Mouse (Mus musculus): ENCODE data around the gene Tcf15.

Tcf15 gene

DNA sequence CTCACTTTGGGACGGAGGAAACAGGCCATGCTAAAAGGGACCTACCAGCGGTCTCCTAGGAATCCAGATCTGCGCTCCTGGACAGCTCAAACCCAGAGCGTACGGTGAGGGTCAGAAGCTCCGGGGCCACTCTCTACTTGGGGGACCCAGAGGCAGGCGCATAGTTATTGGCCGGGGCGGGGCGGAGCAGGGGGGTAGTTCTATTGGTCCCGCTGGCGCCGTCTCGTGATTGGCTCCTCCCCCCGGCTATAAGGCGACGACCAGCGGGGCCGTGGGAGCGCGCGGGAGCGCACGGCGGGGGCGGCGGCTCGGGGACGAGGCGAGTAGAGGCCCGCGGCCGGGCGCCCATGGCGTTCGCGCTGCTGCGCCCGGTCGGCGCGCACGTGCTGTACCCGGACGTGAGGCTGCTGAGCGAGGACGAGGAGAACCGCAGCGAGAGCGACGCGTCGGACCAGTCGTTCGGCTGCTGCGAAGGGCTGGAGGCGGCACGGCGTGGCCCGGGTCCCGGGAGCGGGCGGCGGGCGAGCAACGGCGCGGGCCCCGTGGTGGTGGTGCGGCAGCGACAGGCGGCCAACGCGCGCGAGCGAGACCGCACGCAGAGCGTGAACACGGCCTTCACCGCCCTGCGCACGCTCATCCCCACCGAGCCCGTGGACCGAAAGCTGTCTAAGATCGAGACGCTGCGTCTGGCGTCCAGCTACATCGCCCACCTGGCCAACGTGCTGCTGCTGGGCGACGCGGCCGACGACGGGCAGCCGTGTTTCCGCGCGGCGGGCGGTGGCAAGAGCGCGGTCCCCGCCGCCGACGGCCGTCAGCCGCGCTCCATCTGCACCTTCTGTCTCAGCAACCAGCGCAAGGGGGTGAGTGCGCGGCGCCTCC is at the start of gene Tcf15:
TSS of gene Tcf15 (plus strand) at position 283 of the 879 bp plus-strand sequence.
- peak; percentile 75 for DNase-seq (ENCODE audit: low spot score)

DNA sequence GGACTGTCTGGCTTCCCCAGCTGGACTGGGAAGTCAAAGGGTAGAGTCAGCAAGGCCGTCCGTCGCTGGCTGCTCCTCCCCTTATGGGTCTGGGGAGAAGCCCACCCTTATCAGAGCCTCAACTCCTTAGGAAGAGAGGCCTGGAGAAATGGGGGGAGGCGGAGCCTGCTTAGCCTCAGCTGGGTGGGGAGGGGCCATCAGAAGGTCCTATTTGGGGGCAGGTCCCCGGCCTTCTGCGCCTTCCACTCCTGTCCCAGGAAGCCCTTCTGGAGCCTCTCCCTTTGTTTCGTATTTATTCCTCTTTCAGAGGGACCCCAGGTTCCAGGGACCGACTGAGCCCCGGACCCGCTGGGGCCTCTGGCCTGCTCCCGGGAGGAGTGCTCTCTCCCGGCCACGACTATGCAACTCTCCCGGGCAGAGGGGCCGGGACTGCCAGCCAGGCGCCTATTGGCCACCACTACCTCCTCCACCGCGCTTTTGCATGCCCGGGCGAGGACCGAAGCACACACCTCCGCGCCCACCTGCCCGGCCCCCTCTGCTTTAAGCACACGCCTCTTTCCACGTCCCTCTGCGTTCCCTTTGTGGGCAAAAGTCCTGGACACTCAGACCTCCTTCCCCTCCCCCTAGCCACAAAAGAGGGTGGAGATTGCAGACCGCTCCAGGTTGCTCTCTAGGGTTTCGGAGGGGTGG is 48.4 kb upstream of the Tcf15 start:
- peak; percentile 33 for DNase-seq (ENCODE audit: low spot score)

DNA sequence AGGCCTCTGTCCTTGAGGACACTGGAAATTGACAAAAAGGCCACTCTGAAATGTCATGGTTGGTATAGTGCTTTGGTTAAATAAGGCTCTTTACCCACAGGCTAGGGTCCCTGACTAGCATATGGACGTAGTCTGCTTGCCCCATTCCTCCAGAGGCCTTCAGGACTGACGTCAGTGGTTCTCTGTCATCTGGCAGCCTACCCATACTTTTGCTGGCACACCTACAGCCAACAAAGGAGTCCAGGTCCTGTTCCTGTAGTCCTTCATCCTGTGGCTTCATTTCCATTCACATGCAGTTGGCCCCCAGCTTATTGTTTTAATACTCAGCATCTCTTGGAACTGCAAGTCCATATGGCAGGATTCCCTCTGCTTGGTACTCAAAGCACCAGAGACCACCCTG is 46.4 kb upstream of the Tcf15 start:
- no peak for DNase-seq (ENCODE audit: low spot score)

DNA sequence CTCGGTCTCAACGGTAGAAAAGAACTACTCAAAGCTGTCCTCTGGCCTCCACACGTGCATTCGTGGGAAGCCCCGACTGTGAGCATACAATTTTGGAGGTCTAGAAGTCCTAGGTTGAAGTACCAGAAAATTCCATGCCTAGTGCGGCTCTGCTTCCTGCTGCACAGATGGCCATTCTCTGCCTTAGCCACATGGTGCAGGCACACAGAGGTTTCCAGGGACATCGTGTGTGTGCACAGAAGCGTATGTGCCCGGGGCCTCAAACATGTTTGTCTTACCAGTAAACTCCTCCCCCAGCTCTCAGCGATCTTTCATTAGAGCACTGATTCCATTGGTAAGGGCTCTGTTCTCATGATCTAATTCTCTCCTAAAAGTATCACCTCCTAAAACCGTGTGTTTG is 45.4 kb upstream of the Tcf15 start:
- DNase-seq (ENCODE audit: low spot score), result no peak

DNA sequence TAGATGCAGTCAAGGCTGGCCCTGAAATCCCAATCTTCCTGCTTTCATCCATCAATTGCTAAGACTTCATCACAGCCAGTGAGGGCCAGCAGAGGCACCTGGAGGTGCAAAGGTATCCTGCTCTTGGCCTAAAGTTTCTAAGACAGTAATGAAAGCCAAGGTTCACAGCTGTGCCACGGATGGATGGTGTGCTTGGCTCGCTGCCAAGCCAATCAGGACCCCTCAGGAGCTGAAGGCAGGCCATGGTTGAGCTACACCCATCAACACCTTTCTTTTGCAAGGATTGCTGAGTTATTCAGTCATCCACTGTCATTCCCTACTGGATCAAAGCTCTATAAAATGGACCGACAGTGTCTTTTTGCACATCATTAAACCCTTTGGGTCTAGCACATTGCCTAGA is 43.8 kb upstream of the Tcf15 start:
- no peak for DNase-seq (ENCODE audit: low spot score)

DNA sequence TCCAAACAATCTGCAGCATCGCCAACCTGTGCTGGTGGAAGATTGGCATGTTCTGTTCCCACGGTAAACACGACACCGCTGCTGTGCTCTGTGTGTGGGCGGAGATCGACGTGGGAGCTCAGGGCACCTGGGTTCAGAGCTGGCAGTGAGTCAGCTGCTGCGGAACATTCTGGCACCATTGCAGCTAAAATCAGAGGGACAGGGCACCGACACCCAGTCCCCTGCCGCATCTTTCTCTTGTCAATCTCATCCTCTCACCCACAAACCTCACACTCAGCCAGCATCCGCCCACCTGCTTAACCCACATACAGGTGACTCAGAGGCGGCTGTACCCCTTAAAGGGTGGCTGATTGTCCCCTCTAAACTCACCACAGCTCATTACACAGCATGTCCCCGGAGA is 41.6 kb upstream of the Tcf15 start:
- DNase-seq (ENCODE audit: low spot score), result no peak

DNA sequence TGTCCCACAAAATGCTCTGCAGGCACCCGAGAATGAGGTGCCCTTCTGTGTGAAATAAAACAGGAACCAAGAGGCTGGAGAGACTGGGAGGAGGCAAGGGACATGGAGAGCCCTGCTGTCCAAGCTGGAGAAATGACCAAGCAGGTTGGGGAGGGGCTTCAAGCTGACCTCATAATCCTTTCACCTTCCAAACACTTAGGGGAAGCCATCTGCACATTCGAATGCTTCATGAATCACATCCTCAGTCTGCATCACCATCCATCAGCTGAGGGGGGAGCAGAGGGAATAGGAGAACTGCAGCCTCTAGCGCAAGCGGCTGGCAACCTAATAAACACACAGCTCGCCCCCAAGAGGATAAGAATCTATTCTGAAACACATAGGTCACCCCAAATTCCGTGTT is 41.0 kb upstream of the Tcf15 start:
- DNase-seq (ENCODE audit: low spot score), result no peak

DNA sequence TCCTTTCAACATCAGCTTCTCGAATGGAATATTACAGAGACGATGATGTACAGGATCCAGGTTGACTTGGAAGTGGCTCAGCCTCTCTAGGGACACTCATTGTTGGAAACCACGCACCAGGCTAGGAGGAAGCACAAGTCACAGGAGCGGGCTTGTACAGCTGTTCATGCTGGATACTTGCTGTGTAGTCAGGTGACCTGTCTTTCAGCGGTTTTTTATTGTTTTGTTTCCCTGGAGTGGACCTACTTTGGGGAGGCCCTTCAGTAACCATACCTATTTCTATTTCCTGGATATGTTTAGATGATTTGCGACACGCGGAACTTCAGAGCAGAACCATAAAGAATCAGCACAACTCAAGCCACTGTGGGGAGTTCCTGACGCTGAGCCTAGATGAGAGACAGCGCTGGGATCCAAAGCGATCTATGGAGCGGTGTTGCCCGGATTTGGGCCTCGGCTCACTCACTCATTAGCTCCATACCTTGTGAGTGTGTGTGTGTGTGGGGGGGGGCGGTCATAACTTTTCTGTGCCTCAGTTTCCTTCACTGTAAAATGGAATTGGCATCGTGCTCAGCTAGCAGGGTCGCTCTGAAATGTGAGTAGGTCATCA is 38.5 kb upstream of the Tcf15 start:
- DNase-seq (ENCODE audit: low spot score), result peak; percentile 37

DNA sequence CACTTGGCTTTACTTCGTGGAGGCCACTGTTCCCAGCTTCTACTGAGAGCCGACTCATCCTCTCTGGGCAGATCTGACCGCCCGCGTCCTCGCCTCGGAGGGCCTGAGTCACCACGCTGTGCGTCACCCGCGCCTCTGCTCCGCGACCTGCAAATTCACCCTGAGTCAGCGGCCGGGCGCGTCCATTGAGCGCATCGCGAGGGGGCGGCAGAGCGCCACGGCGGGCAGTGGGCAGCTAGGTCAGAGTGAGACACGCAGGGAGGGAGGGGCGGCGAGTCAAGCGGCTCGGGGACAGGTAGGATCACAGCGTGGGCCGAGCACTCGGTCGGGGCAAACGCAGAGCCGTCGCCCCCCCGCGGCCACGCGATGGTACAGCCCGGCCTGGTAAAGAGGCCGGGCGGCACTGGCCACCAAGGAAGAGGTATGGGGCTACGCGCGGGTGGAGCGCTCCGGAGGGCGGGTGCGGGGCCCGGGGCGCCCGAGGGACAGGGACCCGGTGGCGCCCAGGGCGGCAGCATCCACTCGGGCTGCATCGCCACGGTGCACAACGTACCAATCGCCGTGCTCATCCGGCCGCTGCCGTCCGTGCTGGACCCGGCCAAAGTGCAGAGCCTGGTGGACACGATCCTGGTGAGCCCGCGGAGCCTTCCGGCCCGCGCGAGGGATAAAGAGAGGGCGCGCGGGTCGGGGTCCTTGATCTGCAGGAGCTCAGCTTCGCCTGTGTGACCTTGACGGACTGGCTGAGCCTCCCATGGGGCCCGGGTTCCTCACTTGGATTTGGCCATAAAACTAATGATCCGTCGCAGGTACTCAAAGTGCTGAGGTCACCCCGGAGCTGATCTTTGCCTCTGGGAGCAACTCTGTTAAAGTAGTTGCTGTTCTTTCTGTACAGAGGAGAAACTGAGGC is 37.8 kb upstream of the Tcf15 start, which contains the start of gene Srxn1:
TSS of gene Srxn1 (plus strand) at position 199 of the 907 bp plus-strand sequence.
- peak; percentile 91 for DNase-seq (ENCODE audit: low spot score)

DNA sequence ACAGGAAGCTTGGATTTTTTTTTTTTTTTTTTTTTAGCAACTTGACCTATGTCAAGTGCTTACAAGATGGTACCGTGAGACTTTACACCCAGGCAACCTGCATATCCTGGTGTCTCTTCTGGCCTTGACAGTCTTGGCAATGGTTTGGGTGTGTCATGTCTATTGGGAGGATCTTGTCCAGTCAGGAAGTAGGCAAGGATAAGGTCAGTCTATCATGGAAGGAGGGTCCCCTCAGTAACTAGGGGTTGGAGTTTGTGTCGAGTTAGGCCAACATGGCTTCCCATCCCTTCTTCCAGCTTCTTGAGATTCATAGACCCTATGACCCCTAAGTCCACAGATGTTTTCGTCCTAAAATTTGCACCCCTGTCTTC is 37.2 kb upstream of the Tcf15 start:
- no peak for DNase-seq (ENCODE audit: low spot score)

DNA sequence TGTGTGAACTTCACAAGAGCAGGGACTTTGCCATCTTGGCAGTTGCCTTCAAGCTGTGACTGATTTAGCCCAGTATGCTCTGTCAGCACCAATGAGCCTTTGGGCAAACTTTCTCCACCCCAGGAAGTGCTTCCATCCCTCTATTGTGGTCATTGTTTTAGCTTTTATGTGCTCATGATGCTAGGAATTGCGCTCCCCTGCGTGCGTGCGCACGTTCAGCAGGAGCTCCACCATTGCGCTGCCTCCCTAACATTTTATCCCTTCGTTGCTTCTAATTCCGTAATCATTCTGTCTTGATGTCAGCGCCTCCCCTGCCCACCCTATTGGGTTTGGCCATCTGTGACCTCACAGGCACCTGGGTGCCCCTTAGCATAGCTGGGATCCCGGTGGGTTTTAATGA is 36.8 kb upstream of the Tcf15 start:
- DNase-seq (ENCODE audit: low spot score), result no peak

DNA sequence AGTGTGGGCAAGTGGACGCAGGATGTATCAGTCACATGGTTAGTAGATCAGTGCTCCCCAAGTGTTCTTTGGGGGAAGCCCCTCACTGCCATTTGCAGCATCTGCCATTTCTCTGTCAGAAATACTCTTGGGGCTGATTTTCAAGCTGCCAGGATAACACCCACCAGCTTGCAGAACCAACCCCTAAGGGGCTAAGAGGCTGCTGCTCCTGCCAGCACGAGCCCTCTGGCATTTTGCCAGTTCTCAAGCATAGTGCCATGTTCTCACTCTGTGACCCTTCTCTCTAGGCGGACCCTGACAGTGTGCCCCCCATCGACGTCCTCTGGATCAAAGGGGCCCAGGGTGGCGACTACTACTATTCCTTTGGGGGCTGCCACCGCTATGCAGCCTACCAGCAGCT is 34.7 kb upstream of the Tcf15 start:
- DNase-seq (ENCODE audit: low spot score), result no peak

DNA sequence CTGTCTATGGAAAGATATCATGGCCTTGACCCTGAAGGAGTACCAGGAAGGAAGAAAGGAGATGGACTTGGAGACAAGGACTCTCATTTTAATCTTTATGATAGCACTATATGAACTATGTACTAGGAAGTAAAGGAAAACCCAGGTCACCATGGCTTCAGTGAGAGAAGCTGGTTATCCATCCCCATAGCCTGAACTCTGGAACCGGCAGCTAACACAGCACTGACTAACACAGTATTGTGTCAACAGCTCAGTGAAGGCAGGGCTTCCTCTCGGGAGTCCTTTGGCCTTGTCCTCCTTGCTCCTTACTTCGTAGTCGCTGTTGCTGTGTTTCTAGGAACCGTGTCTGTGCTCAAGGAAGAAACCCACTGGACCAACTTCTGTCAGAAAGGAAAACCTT is 34.0 kb upstream of the Tcf15 start:
- DNase-seq (ENCODE audit: low spot score), result no peak

DNA sequence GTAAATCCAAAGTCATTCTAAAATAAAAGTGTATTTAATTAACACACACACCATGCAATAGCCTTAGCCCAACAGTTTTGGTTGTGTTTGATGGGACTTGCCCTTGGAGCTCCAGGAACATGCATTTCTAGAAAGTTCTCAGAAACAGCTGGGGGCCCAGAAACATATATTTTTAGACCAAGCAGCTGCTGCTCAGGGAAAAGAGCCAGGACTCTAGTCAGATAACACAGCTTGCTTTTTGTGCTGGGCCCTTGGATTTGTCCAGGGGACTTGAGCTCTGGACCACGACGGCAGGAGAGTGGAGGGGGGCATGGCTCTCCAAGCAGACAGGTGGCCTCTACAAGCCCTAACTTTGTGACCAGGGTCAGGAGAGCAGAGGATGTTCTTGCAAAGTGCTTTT is 32.0 kb upstream of the Tcf15 start:
- no peak for DNase-seq (ENCODE audit: low spot score)

DNA sequence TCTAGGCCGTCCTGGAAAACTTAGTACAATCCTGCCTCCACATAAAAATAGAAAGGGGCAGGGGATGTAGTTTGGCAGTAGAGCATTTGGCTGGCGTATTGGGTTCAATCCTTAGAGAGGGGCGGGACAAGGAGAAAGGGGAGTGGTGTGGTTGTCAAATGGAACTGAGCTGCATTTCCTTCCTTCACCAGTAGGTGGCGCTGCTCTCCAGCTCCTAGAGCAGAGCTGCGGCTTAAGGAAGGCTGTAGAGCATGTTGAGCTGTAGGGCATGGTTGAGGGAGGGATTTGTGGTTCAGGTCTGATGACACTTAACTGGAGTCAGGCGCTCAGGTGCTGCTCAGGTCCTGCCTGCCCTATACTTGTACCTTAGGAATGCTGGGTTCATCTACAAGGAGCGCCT is 31.4 kb upstream of the Tcf15 start:
- DNase-seq (ENCODE audit: low spot score), result peak; percentile 98

DNA sequence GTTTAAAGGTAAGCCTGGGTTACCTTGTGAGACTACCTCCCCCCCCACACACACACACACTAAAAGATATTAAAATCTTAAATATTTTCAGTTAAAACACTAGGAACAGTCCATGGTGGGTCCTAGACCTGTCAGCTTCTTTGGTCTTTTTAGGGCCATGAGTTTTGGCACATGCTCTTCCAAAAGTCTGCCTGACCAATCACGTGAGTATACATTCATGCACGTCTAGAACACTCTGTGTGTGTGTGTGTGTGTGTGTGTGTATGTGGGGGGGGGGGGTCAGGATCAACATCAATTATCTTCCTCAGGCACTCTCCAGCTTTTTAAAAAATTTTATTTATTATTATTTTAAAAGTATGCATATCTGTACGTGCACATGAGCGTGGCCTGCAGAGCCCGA is 30.9 kb upstream of the Tcf15 start:
- no peak for DNase-seq (ENCODE audit: low spot score)

DNA sequence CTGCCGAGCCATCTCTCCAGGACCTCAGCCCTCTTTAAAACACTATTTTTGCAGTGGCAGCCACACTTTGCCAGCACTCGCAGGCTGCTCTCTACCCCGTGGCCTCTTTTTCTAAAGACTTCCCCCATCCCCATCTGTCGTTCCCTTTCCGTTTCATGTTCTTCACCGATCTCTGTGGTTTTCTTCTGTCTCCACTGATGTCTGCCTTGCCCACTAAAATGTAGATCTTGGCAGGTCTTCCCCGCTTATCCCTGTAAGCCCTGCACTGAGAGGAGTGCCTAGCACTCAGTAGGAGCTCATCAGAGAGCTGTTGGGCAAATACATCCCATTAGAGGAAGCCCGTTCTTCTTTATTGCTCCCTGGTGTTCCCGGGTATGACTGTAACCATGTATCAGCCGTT is 30.4 kb upstream of the Tcf15 start:
- no peak for DNase-seq (ENCODE audit: low spot score)

DNA sequence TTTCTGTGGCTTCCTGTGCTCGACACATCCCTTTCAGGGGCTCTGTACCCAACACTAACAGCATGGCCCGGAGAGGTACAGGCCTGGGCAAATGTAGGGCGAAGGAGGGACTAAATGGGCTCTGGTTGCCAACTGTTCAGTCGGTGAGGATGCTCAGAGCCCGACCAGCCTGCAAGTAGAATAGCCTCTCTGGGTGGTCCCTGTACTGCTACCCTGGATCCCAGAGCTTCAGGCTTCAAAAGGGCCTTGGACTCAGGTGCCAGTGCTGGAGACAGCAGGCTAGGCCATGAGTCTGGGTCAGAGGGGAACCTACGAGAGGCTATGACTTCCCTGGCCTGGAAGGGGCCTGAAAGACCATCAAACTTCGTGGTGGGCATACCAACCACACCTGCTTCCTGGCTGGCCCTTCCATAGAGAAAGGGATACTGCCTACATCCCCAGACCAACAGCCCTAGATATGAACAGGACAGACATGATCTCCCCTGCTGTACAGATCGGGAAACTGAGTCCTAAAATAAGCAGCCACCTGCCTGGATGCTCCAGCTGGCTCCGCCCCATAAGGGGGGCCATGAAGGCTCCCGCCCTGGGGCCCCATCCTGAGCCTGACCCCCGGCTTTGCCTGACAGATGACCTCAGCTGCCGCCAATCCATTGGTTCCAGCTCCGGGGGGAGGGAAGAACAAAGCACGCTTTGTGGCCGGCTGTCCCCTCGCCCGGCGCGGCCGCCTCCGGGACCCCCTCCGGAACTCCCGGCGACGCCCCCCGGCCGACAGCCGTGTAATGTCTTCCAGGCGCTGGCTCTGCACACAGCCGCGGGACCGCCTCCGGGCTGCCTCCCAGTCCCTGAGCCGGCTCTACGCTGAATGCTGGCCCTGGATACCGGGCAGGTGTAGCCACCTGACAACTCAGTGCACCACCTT is 29.0 kb upstream of the Tcf15 start:
- peak; percentile 78 for DNase-seq (ENCODE audit: low spot score)

DNA sequence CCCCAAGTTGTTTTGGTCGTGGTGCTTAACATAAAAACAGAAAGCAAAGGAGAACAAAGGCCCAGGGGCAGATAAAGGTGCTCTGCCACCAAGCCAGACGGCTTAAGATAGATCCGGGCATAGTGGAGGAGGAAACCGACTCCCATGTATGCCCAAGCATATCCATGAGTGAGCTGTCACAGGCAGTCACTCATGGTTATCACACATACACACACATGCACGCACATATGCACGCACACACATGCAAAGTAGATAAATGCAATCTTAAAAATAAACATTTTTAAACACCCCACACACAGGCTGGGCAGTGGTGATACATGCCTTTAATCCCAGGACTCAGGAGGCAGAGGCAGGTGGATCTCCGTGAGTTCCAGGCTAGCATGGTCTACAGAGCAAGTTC is 25.7 kb upstream of the Tcf15 start:
- no peak for DNase-seq (ENCODE audit: low spot score)

DNA sequence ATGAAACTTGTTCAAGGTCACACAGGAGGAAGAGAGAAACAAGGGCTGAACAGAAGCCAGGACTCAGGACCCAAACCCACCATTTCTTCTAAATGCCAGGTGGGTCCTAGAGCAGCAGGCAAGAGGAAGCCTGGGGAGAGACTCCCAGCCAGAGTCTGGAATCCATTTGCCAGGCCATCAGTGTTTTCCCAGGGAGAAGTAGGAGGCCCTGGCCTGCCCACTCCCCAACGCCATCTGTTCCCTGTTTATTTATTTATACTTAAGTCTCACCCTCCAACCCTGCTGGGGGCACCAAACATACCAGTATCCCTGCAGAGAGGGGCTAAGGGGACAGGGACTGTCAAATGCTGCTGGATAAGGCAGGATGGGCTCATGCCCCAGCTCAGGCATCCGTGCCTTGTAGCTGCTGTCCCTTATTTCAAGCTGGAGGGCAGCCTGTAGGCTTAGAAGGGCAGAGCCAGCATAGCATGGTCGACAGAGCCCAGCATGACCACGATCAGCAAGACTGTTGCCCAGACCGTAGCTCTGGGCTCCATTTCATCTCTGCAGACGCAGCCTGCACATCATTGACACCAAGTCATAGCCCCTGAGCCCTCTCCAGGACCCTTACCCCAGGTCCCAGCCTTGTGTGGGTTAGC is 24.0 kb upstream of the Tcf15 start:
- peak; percentile 43 for DNase-seq (ENCODE audit: low spot score)

Data from embryo, embryonic 10 days (tissue).